ENCODE assay signal across 19 mouse cellular contexts in genomic region chr13:113860816-113861215, GRCm38 (mm10).
A peak's percentile ranks its signal among the peaks of the same experiment; 100 is the strongest.
DNase-seq lines count a peak whose midpoint lies in the region; ATAC-seq and TF ChIP-seq lines count a peak whose summit lies in the region.
"Had no signal": no experiment of that assay in that cellular context is flagged by ENCODE, and none has a peak within 500 bp of the region (broad histone marks: within the 10 kb centered on the region; RNA-seq: fewer than 3 reads in every experiment).

No protein-coding gene starts in this region.

- WGBS in heart, embryonic 10.5 days, result 90% methylated on average over 4 of the region's 4 CpGs
- 95% methylated on average over 4 of the region's 4 CpGs for WGBS in heart, adult 2 months
- WGBS in midbrain, embryonic 10.5 days, result 88% methylated on average over 4 of the region's 4 CpGs
- 76% methylated on average over 4 of the region's 4 CpGs for WGBS in midbrain, embryonic 16.5 days
- 56% methylated on average over 4 of the region's 4 CpGs for WGBS in limb, embryonic 11.5 days

- no peak for ATAC-seq in midbrain, embryonic 16.5 days
- no peak for ATAC-seq in limb, embryonic 11.5 days (ENCODE audit: insufficient number of reproducible peaks, low FRiP score, low TSS enrichment, low read depth)
- ATAC-seq: activated CD4-positive, CD25-positive, alpha-beta regulatory T cell, adult 4 months; CD4-positive, CD25-positive, alpha-beta regulatory T cell, adult 4 months; forebrain, embryonic 16.5 days; intestine, embryonic 15.5 days had no signal

- no peak for TF ChIP-seq CTCF in heart, adult 2 months (IDR thresholded peaks at IDR 0.05)

- H3K79me2 ChIP-seq in heart, adult 2 months (replicated peaks; ENCODE audit: control insufficient read depth, insufficient read depth, low read length), result no peaks in the 10 kb centered on the region; the same call in 1 of the 2 replicates

- intact Hi-C loops in heart, adult 2 months (cut with DNase I), result no loop called here

- no peak overlapping the region for H3K4me3 ChIP-seq in heart, embryonic 10.5 days
- H3K4me3 ChIP-seq in heart, adult 2 months, result no peak overlapping the region
- H3K4me3 ChIP-seq in midbrain, embryonic 10.5 days, result no peak overlapping the region
- no peak overlapping the region for H3K4me3 ChIP-seq in midbrain, embryonic 16.5 days (ENCODE audit: low read depth, low read length)
- H3K4me3 ChIP-seq in limb, embryonic 11.5 days (ENCODE audit: low read depth, low read length), result no peak overlapping the region
- H3K4me3 ChIP-seq: heart, embryonic 12.5 days; intestine, embryonic 15.5 days; midbrain, embryonic 12.5 days; myocyte had no signal

- no peaks in the 10 kb centered on the region for H3K27me3 ChIP-seq in heart, embryonic 10.5 days (ENCODE audit: insufficient read depth, poor library complexity, severe bottlenecking)
- H3K27me3 ChIP-seq in heart, adult 2 months (ENCODE audit: control insufficient read depth, insufficient read depth, low read length), result no peaks in the 10 kb centered on the region
- H3K27me3 ChIP-seq in midbrain, embryonic 10.5 days (ENCODE audit: low read depth, poor library complexity, severe bottlenecking), result no peaks in the 10 kb centered on the region
- H3K27me3 ChIP-seq in midbrain, embryonic 16.5 days (ENCODE audit: control insufficient read depth, insufficient read depth, low read depth, low read length), result no peaks in the 10 kb centered on the region
- no peaks in the 10 kb centered on the region for H3K27me3 ChIP-seq in limb, embryonic 11.5 days (ENCODE audit: control insufficient read depth, insufficient read depth, low read length)
- H3K27me3 ChIP-seq: heart, embryonic 12.5 days; intestine, embryonic 15.5 days; midbrain, embryonic 12.5 days had no signal

- H3K36me3 ChIP-seq in heart, embryonic 10.5 days, result no peaks in the 10 kb centered on the region
- H3K36me3 ChIP-seq in heart, adult 2 months (ENCODE audit: control insufficient read depth, insufficient read depth, low read length), result no peaks in the 10 kb centered on the region; the same call in 1 of the 2 replicates
- H3K36me3 ChIP-seq in midbrain, embryonic 10.5 days, result no peaks in the 10 kb centered on the region
- no peaks in the 10 kb centered on the region for H3K36me3 ChIP-seq in midbrain, embryonic 16.5 days (ENCODE audit: control insufficient read depth, insufficient read depth, low read length)
- H3K36me3 ChIP-seq in limb, embryonic 11.5 days (ENCODE audit: control insufficient read depth, insufficient read depth, low read length), result no peaks in the 10 kb centered on the region
- H3K36me3 ChIP-seq: heart, embryonic 12.5 days; intestine, embryonic 15.5 days; midbrain, embryonic 12.5 days had no signal

- H3K9me3 ChIP-seq in heart, embryonic 10.5 days, result no peaks in the 10 kb centered on the region
- H3K9me3 ChIP-seq in midbrain, embryonic 10.5 days (replicated peaks), result no peaks in the 10 kb centered on the region
- H3K9me3 ChIP-seq in midbrain, embryonic 16.5 days (replicated peaks; ENCODE audit: control insufficient read depth, low read length, poor library complexity, severe bottlenecking), result no peaks in the 10 kb centered on the region
- no peaks in the 10 kb centered on the region for H3K9me3 ChIP-seq in limb, embryonic 11.5 days (ENCODE audit: control insufficient read depth, low read length)
- H3K9me3 ChIP-seq: heart, embryonic 12.5 days; intestine, embryonic 15.5 days; midbrain, embryonic 12.5 days had no signal

- no peak overlapping the region for H3K4me2 ChIP-seq in midbrain, embryonic 16.5 days (ENCODE audit: low read length)
- no peak overlapping the region for H3K4me2 ChIP-seq in limb, embryonic 11.5 days (ENCODE audit: low read depth, severe bottlenecking)
- H3K4me2 ChIP-seq: heart, embryonic 12.5 days; intestine, embryonic 15.5 days; midbrain, embryonic 12.5 days had no signal

- DNase-seq in heart, embryonic 10.5 days (ENCODE audit: low spot score), result peak; percentile 46
- no peak for DNase-seq in heart, adult 2 months
- DNase-seq in midbrain, embryonic 10.5 days (ENCODE audit: low spot score), result no peak
- no peak for DNase-seq in limb, embryonic 11.5 days (ENCODE audit: low spot score)
- no peak for DNase-seq in layer of hippocampus, adult 9-10 months (ENCODE audit: low spot score)
- no peak for DNase-seq in left cerebral cortex, adult 9 months (ENCODE audit: low spot score in 2 of 2)
- DNase-seq: gastrocnemius, postnatal 14 days; heart, postnatal 4 days; kidney, postnatal 10 days; lung, postnatal 36 days; right cerebral cortex, adult 18-20 months had no signal

- no peak overlapping the region for H3K9ac ChIP-seq in heart, adult 2 months (ENCODE audit: low read depth, low read length)
- H3K9ac ChIP-seq in midbrain, embryonic 16.5 days (ENCODE audit: low read depth, low read length), result no peak overlapping the region
- peak overlapping the region; percentile 24; the same call in 1 of the 2 replicates for H3K9ac ChIP-seq in limb, embryonic 11.5 days (ENCODE audit: low read length)
- H3K9ac ChIP-seq: heart, embryonic 12.5 days; intestine, embryonic 15.5 days; midbrain, embryonic 12.5 days had no signal

- H3K4me1 ChIP-seq in heart, embryonic 10.5 days, result peaks cover 41% of the 10 kb centered on the region
- H3K4me1 ChIP-seq in heart, adult 2 months (ENCODE audit: control insufficient read depth, insufficient read depth, low read length), result peaks cover 4% of the 10 kb centered on the region
- peaks cover 24% of the 10 kb centered on the region for H3K4me1 ChIP-seq in midbrain, embryonic 10.5 days
- 0 out of 2 replicates have a peak, but pooled peaks cover 4% of the 10 kb centered on the region for H3K4me1 ChIP-seq in midbrain, embryonic 16.5 days (ENCODE audit: control insufficient read depth, insufficient read depth, low read length)
- peaks cover 17% of the 10 kb centered on the region for H3K4me1 ChIP-seq in limb, embryonic 11.5 days (ENCODE audit: control insufficient read depth, insufficient read depth, low read length)
- H3K4me1 ChIP-seq: intestine, embryonic 15.5 days had no signal

- no peak for TF ChIP-seq POLR2A in heart, adult 2 months (IDR thresholded peaks at IDR 0.05; ENCODE audit: insufficient read depth, low read depth, low read length)

- no peak for TF ChIP-seq EP300 in heart, adult 2 months (IDR thresholded peaks at IDR 0.05; ENCODE audit: insufficient read depth, low read depth, low read length)

- peak overlapping the region; percentile 16; the same call in 1 of the 2 replicates for H3K27ac ChIP-seq in heart, embryonic 10.5 days
- H3K27ac ChIP-seq in heart, adult 2 months, result no peak overlapping the region
- H3K27ac ChIP-seq in midbrain, embryonic 10.5 days (replicated peaks), result peak overlapping the region; percentile 38; the same call in 1 of the 2 replicates
- H3K27ac ChIP-seq in midbrain, embryonic 16.5 days (ENCODE audit: low read length), result no peak overlapping the region
- no peak overlapping the region; the same call in 1 of the 2 replicates for H3K27ac ChIP-seq in limb, embryonic 11.5 days (replicated peaks; ENCODE audit: low read depth, low read length)
- H3K27ac ChIP-seq: intestine, embryonic 15.5 days; midbrain, embryonic 12.5 days had no signal

Comparison
In these comparisons a context has a peak if more than half of its experiments do, and no peak if none do; other contexts are left out.
1. H3K27ac ChIP-seq: peak in heart, embryonic 10.5 days (single experiment) and midbrain, embryonic 10.5 days (single experiment); none in heart, adult 2 months (single experiment), midbrain, embryonic 16.5 days (single experiment) and limb, embryonic 11.5 days (single experiment).